Mouse (Mus musculus): ENCODE measurements around the gene Dazap1. TPM values are rescaled to one million over a fixed set of nuclear protein-coding genes. Genes with fewer than 3 reads are reported as not detected.

The Dazap1 gene
- total RNA-seq, 1 experiment, result 154 TPM

DNA sequence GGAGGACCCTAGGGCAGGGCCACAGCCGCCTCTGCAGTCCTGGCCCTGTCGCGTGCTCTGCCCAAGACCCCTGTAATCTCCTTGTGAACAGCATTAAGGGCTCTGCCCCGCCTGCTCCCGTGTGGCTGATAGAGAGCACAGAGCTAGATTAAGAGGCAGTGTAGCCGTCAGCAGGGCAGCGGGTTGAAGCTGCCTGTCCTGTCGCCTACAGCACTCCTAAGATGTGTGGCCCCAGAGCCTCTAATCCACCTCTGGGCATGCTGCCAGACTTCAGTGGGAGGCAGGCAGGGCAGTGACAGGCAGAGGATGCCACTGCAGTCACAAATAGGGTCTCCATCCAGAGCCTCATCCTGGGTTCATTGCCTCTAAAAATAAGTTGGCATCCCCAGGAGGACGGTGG is 19.2 kb upstream of the Dazap1 start:
- in situ Hi-C loops (cut with MboI; ENCODE audit: low sequenced_read_pairs in 2 of 2, unreplicated experiment in 2 of 2), result loop anchor here in 1 of 2 experiments (10.0 kb wide), 1 partner anchor 67 kb away; the partner anchor contains the start of genes 1600002K03Rik and Efna2
- Histone ChIP-seq H3K36me3 (ENCODE audit: control insufficient read depth, insufficient read depth, low read length, poor library complexity, severe bottlenecking) (peaks cover 74% of the 10 kb centered on the region), H3K9me3 (ENCODE audit: control insufficient read depth, insufficient read depth, low read depth, low read length) (no peaks in the 10 kb centered on the region), H3K9ac (ENCODE audit: insufficient read depth, low read depth, low read length, poor library complexity, severe bottlenecking) (no peak overlapping the region), H3K4me1 (ENCODE audit: control insufficient read depth in 2 of 2, insufficient read depth in 2 of 2, low read length in 2 of 2, poor library complexity in 1 of 2) (no peaks in the 10 kb centered on the region; a peak in 1 of 4 replicates), H3K4me3 (ENCODE audit: insufficient read depth in 1 of 2, low read depth in 1 of 2, low read length in 2 of 2, poor library complexity in 1 of 2, severe bottlenecking in 1 of 2) (no peak overlapping the region), H3K27ac (ENCODE audit: insufficient read depth, low read depth, low read length, poor library complexity, severe bottlenecking) (no peak overlapping the region)
- no peak for DNase-seq (ENCODE audit: low read depth, low spot score)
- no peak for TF ChIP-seq ZNF384 (IDR thresholded peaks at IDR 0.05; ENCODE audit: low read depth, low read length)
- TF ChIP-seq CHD2 (IDR thresholded peaks at IDR 0.05; ENCODE audit: low read depth, low read length), result no peak
- TF ChIP-seq MAFK (IDR thresholded peaks at IDR 0.05; ENCODE audit: insufficient read depth, low read depth, low read length), result no peak
- no peak for TF ChIP-seq HCFC1 (IDR thresholded peaks at IDR 0.05; ENCODE audit: borderline replicate concordance, insufficient read depth, low read length)
- TF ChIP-seq ZC3H11A (IDR thresholded peaks at IDR 0.05; ENCODE audit: borderline replicate concordance, low read depth, low read length), result no peak

DNA sequence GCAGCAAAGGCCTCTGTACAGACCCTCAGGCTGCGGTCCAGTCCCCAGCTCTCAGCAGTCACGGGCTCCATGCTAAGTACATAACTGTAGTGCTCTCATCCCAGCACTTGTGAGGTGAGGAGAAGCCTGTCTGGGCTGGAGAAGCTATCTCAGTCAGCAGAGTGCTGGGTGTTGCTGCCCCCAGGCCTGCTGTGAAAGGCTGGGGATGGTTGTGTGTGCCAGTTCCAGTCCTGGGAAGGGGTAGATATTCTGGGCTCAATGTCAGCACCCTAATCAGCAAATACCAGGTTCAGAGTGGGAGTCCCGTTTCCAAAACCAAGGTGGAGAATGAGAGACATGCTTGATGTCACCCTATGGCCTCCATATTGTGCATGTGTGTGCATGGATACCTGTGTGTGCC is 18.7 kb upstream of the Dazap1 start:
- Histone ChIP-seq H3K4me1 (ENCODE audit: control insufficient read depth in 2 of 2, insufficient read depth in 2 of 2, low read length in 2 of 2, poor library complexity in 1 of 2) (no peaks in the 10 kb centered on the region; a peak in 1 of 4 replicates), H3K4me3 (ENCODE audit: insufficient read depth in 1 of 2, low read depth in 1 of 2, low read length in 2 of 2, poor library complexity in 1 of 2, severe bottlenecking in 1 of 2) (no peak overlapping the region), H3K27ac (ENCODE audit: insufficient read depth, low read depth, low read length, poor library complexity, severe bottlenecking) (no peak overlapping the region), H3K9me3 (ENCODE audit: control insufficient read depth, insufficient read depth, low read depth, low read length) (no peaks in the 10 kb centered on the region), H3K9ac (ENCODE audit: insufficient read depth, low read depth, low read length, poor library complexity, severe bottlenecking) (no peak overlapping the region), H3K36me3 (ENCODE audit: control insufficient read depth, insufficient read depth, low read length, poor library complexity, severe bottlenecking) (peaks cover 68% of the 10 kb centered on the region)
- TF ChIP-seq MAFK (IDR thresholded peaks at IDR 0.05; ENCODE audit: insufficient read depth, low read depth, low read length) (no peak), ZC3H11A (IDR thresholded peaks at IDR 0.05; ENCODE audit: borderline replicate concordance, low read depth, low read length) (no peak), ZNF384 (IDR thresholded peaks at IDR 0.05; ENCODE audit: low read depth, low read length) (no peak), CHD2 (IDR thresholded peaks at IDR 0.05; ENCODE audit: low read depth, low read length) (no peak), HCFC1 (IDR thresholded peaks at IDR 0.05; ENCODE audit: borderline replicate concordance, insufficient read depth, low read length) (no peak)
- in situ Hi-C loops (cut with MboI; ENCODE audit: low sequenced_read_pairs in 2 of 2, unreplicated experiment in 2 of 2), result loop anchor here in 1 of 2 experiments (10.0 kb wide), 1 partner anchor 68 kb away; the partner anchor contains the start of genes 1600002K03Rik and Efna2
- no peak for DNase-seq (ENCODE audit: low read depth, low spot score)

DNA sequence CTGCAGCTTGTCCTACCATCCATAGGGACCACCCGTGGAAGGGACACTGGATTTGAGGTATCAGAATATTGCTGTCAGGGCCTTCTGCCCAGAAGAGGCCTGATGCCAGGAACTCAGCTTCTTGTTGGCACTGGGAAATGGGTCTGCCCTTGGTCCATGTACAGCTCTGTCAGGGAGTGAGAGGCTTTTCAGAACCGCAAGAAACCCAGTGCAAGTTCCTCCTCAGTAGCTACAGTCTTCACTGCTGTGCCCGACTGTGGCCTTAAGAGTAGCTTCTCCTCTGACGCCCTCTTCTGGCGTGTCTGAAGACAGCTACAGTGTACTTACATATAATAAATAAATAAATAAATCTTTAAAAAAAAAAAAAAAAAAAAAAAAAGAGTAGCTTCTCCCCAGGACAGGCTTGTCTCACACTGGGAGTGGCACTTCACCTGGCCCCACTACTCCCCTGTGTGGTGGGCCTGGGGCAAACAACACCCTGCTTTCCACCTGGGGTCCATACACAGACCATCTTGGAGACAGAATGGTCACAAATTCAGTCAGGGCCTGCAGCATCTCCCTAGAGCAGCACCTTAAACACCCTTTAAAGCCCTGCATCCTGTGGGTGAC is 16.4 kb upstream of the Dazap1 start:
- Histone ChIP-seq H3K4me3 (ENCODE audit: insufficient read depth in 1 of 2, low read depth in 1 of 2, low read length in 2 of 2, poor library complexity in 1 of 2, severe bottlenecking in 1 of 2) (no peak overlapping the region), H3K36me3 (ENCODE audit: control insufficient read depth, insufficient read depth, low read length, poor library complexity, severe bottlenecking) (peaks cover 46% of the 10 kb centered on the region), H3K9me3 (ENCODE audit: control insufficient read depth, insufficient read depth, low read depth, low read length) (no peaks in the 10 kb centered on the region), H3K9ac (ENCODE audit: insufficient read depth, low read depth, low read length, poor library complexity, severe bottlenecking) (no peak overlapping the region), H3K27ac (ENCODE audit: insufficient read depth, low read depth, low read length, poor library complexity, severe bottlenecking) (no peak overlapping the region), H3K4me1 (ENCODE audit: control insufficient read depth in 2 of 2, insufficient read depth in 2 of 2, low read length in 2 of 2, poor library complexity in 1 of 2) (no peaks in the 10 kb centered on the region; a peak in 1 of 4 replicates)
- in situ Hi-C loops (cut with MboI; ENCODE audit: low sequenced_read_pairs in 2 of 2, unreplicated experiment in 2 of 2), result loop anchor here (5.0 to 10.0 kb wide), 2 partner anchors 68 to 70 kb away; partner anchors contain the start of genes Efna2 (in 2 of the 2) and 1600002K03Rik (in 1 of the 2)
- peak; percentile 35 for DNase-seq (ENCODE audit: low read depth, low spot score)
- TF ChIP-seq ZC3H11A (IDR thresholded peaks at IDR 0.05; ENCODE audit: borderline replicate concordance, low read depth, low read length), result no peak
- peak; percentile 92 for TF ChIP-seq ZNF384 (IDR thresholded peaks at IDR 0.05; ENCODE audit: low read depth, low read length)

DNA sequence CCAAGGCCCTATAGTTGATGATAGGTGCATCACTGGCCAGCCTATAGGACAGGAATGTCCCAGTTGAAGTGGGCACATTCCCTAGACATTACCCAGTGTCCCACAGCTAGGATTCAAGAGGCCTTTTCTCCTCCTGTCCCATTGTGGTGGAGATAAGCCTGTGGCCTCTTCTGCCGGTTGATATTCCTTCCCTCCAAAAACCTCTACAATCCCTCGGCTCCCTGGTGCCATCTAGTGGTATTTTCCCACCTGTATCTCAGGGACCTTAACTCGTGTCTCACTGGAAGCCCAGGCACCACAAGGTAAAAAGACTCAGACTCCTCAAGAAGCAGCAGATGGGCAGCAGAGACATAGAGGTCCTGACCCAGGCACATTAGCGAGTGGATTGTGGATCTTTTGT is 15.7 kb upstream of the Dazap1 start:
- Histone ChIP-seq H3K27ac (ENCODE audit: insufficient read depth, low read depth, low read length, poor library complexity, severe bottlenecking) (no peak overlapping the region), H3K9me3 (ENCODE audit: control insufficient read depth, insufficient read depth, low read depth, low read length) (no peaks in the 10 kb centered on the region), H3K4me1 (ENCODE audit: control insufficient read depth in 2 of 2, insufficient read depth in 2 of 2, low read length in 2 of 2, poor library complexity in 1 of 2) (no peaks in the 10 kb centered on the region; a peak in 1 of 4 replicates), H3K36me3 (ENCODE audit: control insufficient read depth, insufficient read depth, low read length, poor library complexity, severe bottlenecking) (peaks cover 39% of the 10 kb centered on the region), H3K9ac (ENCODE audit: insufficient read depth, low read depth, low read length, poor library complexity, severe bottlenecking) (no peak overlapping the region), H3K4me3 (ENCODE audit: insufficient read depth in 1 of 2, low read depth in 1 of 2, low read length in 2 of 2, poor library complexity in 1 of 2, severe bottlenecking in 1 of 2) (no peak overlapping the region)
- in situ Hi-C loops (cut with MboI; ENCODE audit: low sequenced_read_pairs in 2 of 2, unreplicated experiment in 2 of 2), result loop anchor here (5.0 to 10.0 kb wide), 2 partner anchors 68 to 71 kb away; partner anchors contain the start of genes Efna2 (in 2 of the 2) and 1600002K03Rik (in 1 of the 2)
- peak; percentile 88 for DNase-seq (ENCODE audit: low read depth, low spot score)
- peak; percentile 42; the same call in 1 of the 2 replicates for TF ChIP-seq ZC3H11A (IDR thresholded peaks at IDR 0.05; ENCODE audit: borderline replicate concordance, low read depth, low read length)
- TF ChIP-seq MAFK (IDR thresholded peaks at IDR 0.05; ENCODE audit: insufficient read depth, low read depth, low read length), result no peak
- 0 out of 2 replicates have a peak, but pooled peaks have one; percentile 18 for TF ChIP-seq HCFC1 (IDR thresholded peaks at IDR 0.05; ENCODE audit: borderline replicate concordance, insufficient read depth, low read length)
- 0 out of 2 replicates have a peak, but pooled peaks have one; percentile 14 for TF ChIP-seq ZNF384 (IDR thresholded peaks at IDR 0.05; ENCODE audit: low read depth, low read length)

Data from ES-E14 (cell line).